Mouse (Mus musculus) limb, embryonic 15.5 days (tissue): Measurements from ENCODE around the gene 1700001L19Rik. TPM values are rescaled to one million over a fixed set of nuclear protein-coding genes. Genes with fewer than 3 reads are reported as not detected.

ENCODE experiments used
- ATAC-seq: fragments of 200-750 bp; cut with Nextera tagmentation; 2 replicates; pipeline ENCODE4 v1.8.0; 2017; ENCODE audit warnings: low read depth, moderate TSS enrichment; ENCODE audit not compliant: insufficient number of reproducible peaks, low FRiP score, low TSS enrichment
- H3K27ac ChIP-seq: fragments of 300-500 bp; sonication (generic); 2 replicates; pipeline ENCODE4 v1.5.1; 2015; ENCODE audit warnings: moderate library complexity, mild to moderate bottlenecking, inconsistent platforms
- H3K27me3 ChIP-seq: fragments of 300-500 bp; sonication (generic); 2 replicates; pipeline ENCODE4 v1.6.1; 2015; ENCODE audit warnings: inconsistent platforms
- H3K36me3 ChIP-seq: fragments of 300-500 bp; sonication (generic); 2 replicates; pipeline ENCODE4 v1.6.1; 2015; ENCODE audit warnings: inconsistent platforms
- H3K4me1 ChIP-seq: fragments of 300-500 bp; sonication (generic); 2 replicates; pipeline ENCODE4 v1.6.1; 2015; ENCODE audit warnings: inconsistent platforms
- H3K4me2 ChIP-seq: fragments of 300-500 bp; sonication (generic); 2 replicates; pipeline ENCODE4 v1.6.1; 2015; ENCODE audit warnings: mild to moderate bottlenecking, inconsistent platforms
- H3K4me3 ChIP-seq: fragments of 300-500 bp; sonication (generic); 2 replicates; pipeline ENCODE4 v1.5.1; 2015; ENCODE audit warnings: mild to moderate bottlenecking, inconsistent platforms
- H3K9ac ChIP-seq: fragments of 300-500 bp; sonication (generic); 2 replicates; pipeline ENCODE4 v1.6.1; 2015; ENCODE audit warnings: inconsistent platforms
- H3K9me3 ChIP-seq: fragments of 300-500 bp; sonication (generic); 2 replicates; pipeline ENCODE4 v1.6.1; 2016; ENCODE audit warnings: inconsistent platforms
- WGBS: fragments of 180-500 bp; shearing (Covaris S2); methylation state at CpG from one replicate; pipeline ENCODE4 v1.1.7; 2015; 5-methylcytosine and 5-hydroxymethylcytosine counted together
- polyA plus RNA-seq: library from polyadenylated mRNA; unstranded; fragments of >200 nt; fragmentation: Nextera tagmentation; extraction: Ambion mirVana; gene quantifications from 2 replicates; pipeline ENCODE4 v1.2.1, GENCODE M21; 2015

1700001L19Rik gene
- polyA plus RNA-seq, 1 experiment from 2014 or later, result 0.45 TPM

- Histone ChIP-seq H3K36me3 (peaks cover 13% of the 10 kb centered on the region), H3K4me2 (no peak overlapping the region), H3K4me1 (no peaks in the 10 kb centered on the region), H3K9ac (no peak overlapping the region), H3K27ac (no peak overlapping the region), H3K27me3 (no peaks in the 10 kb centered on the region), H3K9me3 (no peaks in the 10 kb centered on the region), H3K4me3 (no peak overlapping the region)
- WGBS, result 65% methylated on average over 3 of the region's 3 CpGs
- ATAC-seq, result no peak
Measured at GRCm38 (mm10) chr13:68627041-68627440, 29.8 kb downstream of the 1700001L19Rik start.

- WGBS, result 97% methylated on average over 1 of the region's 1 CpGs
- Histone ChIP-seq H3K9me3 (no peaks in the 10 kb centered on the region), H3K4me3 (no peak overlapping the region), H3K4me1 (no peaks in the 10 kb centered on the region), H3K27me3 (no peaks in the 10 kb centered on the region), H3K9ac (no peak overlapping the region), H3K4me2 (no peak overlapping the region), H3K27ac (no peak overlapping the region), H3K36me3 (peaks cover 11% of the 10 kb centered on the region; the same call in 1 of the 2 replicates)
- no peak for ATAC-seq
Measured at GRCm38 (mm10) chr13:68642786-68643185, 45.6 kb downstream of the 1700001L19Rik start.

Other genes with a start within 250 kb of the 1700001L19Rik start
- 19.0 and 20.3 TPM in 2 replicates for gene Mtrr, start 15.3 kb upstream of the 1700001L19Rik start, polyA plus RNA-seq
- gene Fastkd3, start 15.2 kb upstream of the 1700001L19Rik start, polyA plus RNA-seq, result 30.1 and 32.2 TPM in 2 replicates